In the genomic region with DNA sequence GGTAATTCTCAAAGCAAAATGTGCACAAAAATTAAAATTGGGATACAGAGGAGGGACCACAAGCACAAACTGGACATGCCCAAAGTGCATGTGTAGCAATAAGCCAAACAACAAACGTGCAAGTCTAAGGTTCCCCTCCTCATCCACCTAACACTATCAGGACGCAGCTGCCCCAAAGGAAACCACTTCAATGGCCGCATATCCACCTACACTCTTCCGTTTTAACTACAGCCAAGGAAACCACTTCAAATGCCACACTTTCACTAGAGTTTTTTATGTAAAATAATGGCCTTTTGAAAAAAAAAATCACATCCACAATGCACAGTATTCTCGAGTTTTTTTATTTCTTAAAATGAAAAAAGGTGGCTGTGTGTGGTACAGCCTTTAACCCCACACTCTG, we compare ENCODE assay signal across 9 mouse cellular contexts. TPM values are rescaled to one million over a fixed set of nuclear protein-coding genes. Genes with fewer than 3 reads are reported as not detected.
DNase-seq lines count a peak whose midpoint lies in the region; ATAC-seq and TF ChIP-seq lines count a peak whose summit lies in the region.
"Had no signal": no experiment of that assay in that cellular context is flagged by ENCODE, and none has a peak within 500 bp of the region (broad histone marks: within the 10 kb centered on the region; RNA-seq: fewer than 3 reads in every experiment).

No protein-coding gene starts in this region.

- no peak for ATAC-seq in forebrain, embryonic 15.5 days (replicated peaks)
- no peak for ATAC-seq in forebrain, embryonic 11.5 days (replicated peaks; ENCODE audit: low FRiP score)
- ATAC-seq in kidney, postnatal 0 days (replicated peaks; ENCODE audit: low FRiP score, low read depth), result no peak
- peak; percentile 73 to 80 for ATAC-seq in hematopoietic stem cell, adult 5-6 weeks (replicated peaks in 1 of 2; ENCODE audit: insufficient read depth in 1 of 2, low FRiP score in 2 of 2, low TSS enrichment in 1 of 2, low read depth in 1 of 2, poor library complexity in 2 of 2, severe bottlenecking in 2 of 2)

- no peak overlapping the region for H3K4me3 ChIP-seq in forebrain, embryonic 15.5 days
- H3K4me3 ChIP-seq in forebrain, embryonic 11.5 days (ENCODE audit: low read depth, low read length), result no peak overlapping the region
- H3K4me3 ChIP-seq in kidney, postnatal 0 days (replicated peaks; ENCODE audit: low read depth, low read length), result no peak overlapping the region

- no peak overlapping the region for H3K9ac ChIP-seq in forebrain, embryonic 15.5 days (replicated peaks)
- no peak overlapping the region for H3K9ac ChIP-seq in forebrain, embryonic 11.5 days (ENCODE audit: low read length)
- H3K9ac ChIP-seq in kidney, postnatal 0 days (ENCODE audit: low read depth, low read length), result no peak overlapping the region

- no peak overlapping the region for H3K4me2 ChIP-seq in forebrain, embryonic 15.5 days (replicated peaks)
- H3K4me2 ChIP-seq in forebrain, embryonic 11.5 days (ENCODE audit: low read depth, low read length, severe bottlenecking), result no peak overlapping the region
- no peak overlapping the region for H3K4me2 ChIP-seq in kidney, postnatal 0 days (ENCODE audit: low read length)

- no peaks in the 10 kb centered on the region for H3K27me3 ChIP-seq in forebrain, embryonic 15.5 days
- H3K27me3 ChIP-seq in forebrain, embryonic 11.5 days (ENCODE audit: control insufficient read depth, insufficient read depth, low read length), result no peaks in the 10 kb centered on the region
- no peaks in the 10 kb centered on the region for H3K27me3 ChIP-seq in kidney, postnatal 0 days (ENCODE audit: insufficient read depth, low read length)

- no peak for DNase-seq in forebrain, embryonic 11.5 days (ENCODE audit: low spot score)
- no peak for DNase-seq in kidney, postnatal 0 days (ENCODE audit: low spot score)
- no peak for DNase-seq in kidney, adult 9 months
- DNase-seq in 416B (ENCODE audit: low read depth), result peak; percentile 94
- DNase-seq in cerebellum, adult 9-11 months, result no peak
- DNase-seq in right cerebral cortex, adult 18-20 months, result no peak
- DNase-seq: gastrocnemius, postnatal 14 days had no signal

- peak overlapping the region; percentile 57 for H3K27ac ChIP-seq in forebrain, embryonic 15.5 days (replicated peaks)
- H3K27ac ChIP-seq in forebrain, embryonic 11.5 days (ENCODE audit: low read depth, low read length), result no peak overlapping the region
- H3K27ac ChIP-seq in kidney, postnatal 0 days, result peak overlapping the region; percentile 43

- peaks cover 50% of the 10 kb centered on the region for H3K4me1 ChIP-seq in forebrain, embryonic 15.5 days
- H3K4me1 ChIP-seq in forebrain, embryonic 11.5 days (replicated peaks; ENCODE audit: control insufficient read depth, insufficient read depth, low read length), result peaks cover 7% of the 10 kb centered on the region
- peaks cover 28% of the 10 kb centered on the region for H3K4me1 ChIP-seq in kidney, postnatal 0 days (replicated peaks; ENCODE audit: insufficient read depth, low read length)

- H3K9me3 ChIP-seq in forebrain, embryonic 15.5 days, result no peaks in the 10 kb centered on the region
- H3K9me3 ChIP-seq in forebrain, embryonic 11.5 days (ENCODE audit: control insufficient read depth, low read length), result no peaks in the 10 kb centered on the region
- H3K9me3 ChIP-seq in kidney, postnatal 0 days (replicated peaks; ENCODE audit: low read length), result no peaks in the 10 kb centered on the region

- 76% methylated on average over 5 of the region's 5 CpGs for WGBS in forebrain, embryonic 15.5 days
- WGBS in forebrain, embryonic 11.5 days, result 86% methylated on average over 5 of the region's 5 CpGs
- 72% methylated on average over 5 of the region's 5 CpGs for WGBS in kidney, postnatal 0 days

- TF ChIP-seq CTCF in kidney, postnatal 0 days (IDR thresholded peaks at IDR 0.05; ENCODE audit: low read depth), result no peak

- H3K36me3 ChIP-seq in forebrain, embryonic 15.5 days, result no peaks in the 10 kb centered on the region
- H3K36me3 ChIP-seq in forebrain, embryonic 11.5 days (ENCODE audit: control insufficient read depth, insufficient read depth, low read length), result no peaks in the 10 kb centered on the region
- no peaks in the 10 kb centered on the region for H3K36me3 ChIP-seq in kidney, postnatal 0 days (ENCODE audit: insufficient read depth, low read length)

RNA-seq across cellular contexts. Expression of gene Chd2, which starts 10.8 kb away (rescaled TPM):
- polyA plus RNA-seq in forebrain, embryonic 15.5 days (2015; fragmentation: Nextera tagmentation; extraction: Ambion mirVana), result 58.0 and 67.1 TPM in 2 replicates
- 61.0 and 66.1 TPM in 2 replicates for polyA plus RNA-seq in forebrain, embryonic 11.5 days (2014; fragmentation: Nextera tagmentation; extraction: Ambion mirVana)
- 41.6 and 44.1 TPM in 2 replicates for polyA plus RNA-seq in kidney, postnatal 0 days (2015; fragmentation: Nextera tagmentation; extraction: Ambion mirVana)
- total RNA-seq in hematopoietic stem cell, adult 5-6 weeks (2017), result 193 and 245 TPM in 2 replicates

Comparison
In these comparisons a context has a peak if more than half of its experiments do, and no peak if none do; other contexts are left out.
1. ATAC-seq: peak in hematopoietic stem cell, adult 5-6 weeks (2 of 2); none in forebrain, embryonic 15.5 days (single experiment), forebrain, embryonic 11.5 days (single experiment) and kidney, postnatal 0 days (single experiment).